Mouse (Mus musculus) liver, embryonic 16.5 days (tissue): ENCODE results near the gene Il17re. TPM values are rescaled to one million over a fixed set of nuclear protein-coding genes. Genes with fewer than 3 reads are reported as not detected.

Experiments used
- ATAC-seq: fragments of 200-750 bp; cut with Nextera tagmentation; 2 replicates; pipeline ENCODE4 v1.8.0; 2017; ENCODE audit warnings: low read depth, mild to moderate bottlenecking, moderate number of reproducible peaks, moderate library complexity
- H3K27ac ChIP-seq: fragments of 300-500 bp; sonication (generic); 2 replicates; pipeline ENCODE4 v1.5.1; 2014; ENCODE audit warnings: mild to moderate bottlenecking, low read length
- H3K27me3 ChIP-seq: fragments of 300-500 bp; sonication (generic); 2 replicates; pipeline ENCODE4 v1.6.1; 2014; ENCODE audit warnings: low read depth, low read length, mixed read lengths; ENCODE audit not compliant: control insufficient read depth, insufficient read depth
- H3K36me3 ChIP-seq: fragments of 300-500 bp; sonication (generic); 2 replicates; pipeline ENCODE4 v1.6.1; 2014; ENCODE audit warnings: mild to moderate bottlenecking; ENCODE audit not compliant: control insufficient read depth, insufficient read depth
- H3K4me1 ChIP-seq: fragments of 300-500 bp; sonication (generic); 2 replicates; pipeline ENCODE4 v1.6.1; 2014; ENCODE audit warnings: low read depth, low read length, mixed read lengths; ENCODE audit not compliant: control insufficient read depth
- H3K4me2 ChIP-seq: fragments of 300-500 bp; sonication (generic); 2 replicates; pipeline ENCODE4 v1.6.1; 2014; ENCODE audit warnings: low read depth, low read length, mixed read lengths
- H3K4me3 ChIP-seq: fragments of 300-500 bp; sonication (generic); 2 replicates; pipeline ENCODE4 v1.5.1; 2014; ENCODE audit warnings: low read depth, mild to moderate bottlenecking, low read length
- H3K9ac ChIP-seq: fragments of 300-500 bp; sonication (generic); 2 replicates; pipeline ENCODE4 v1.6.1; 2014; ENCODE audit warnings: low read depth, low read length
- H3K9me3 ChIP-seq: fragments of 300-500 bp; sonication (generic); replicated peaks from 2 replicates; pipeline ENCODE4 v1.6.1; 2016; ENCODE audit warnings: low read length; ENCODE audit not compliant: control insufficient read depth
- WGBS: fragments of 180-500 bp; shearing (Covaris S2); extraction: QIAGEN DNeasy Blood & Tissue Kit; methylation state at CpG from one replicate; pipeline ENCODE4 v1.1.7; 2014; ENCODE audit not compliant: insufficient replicate concordance; 5-methylcytosine and 5-hydroxymethylcytosine counted together
- polyA plus RNA-seq: library from polyadenylated mRNA; unstranded; fragments of >200 nt; fragmentation: Nextera tagmentation; extraction: Ambion mirVana; gene quantifications from 2 replicates; pipeline ENCODE4 v1.2.1, GENCODE M21; 2015

Il17re gene
- polyA plus RNA-seq, 1 experiment from 2014 or later, result 0.33 TPM

GRCm38 (mm10) chr6:113458635-113459034 lies 351 bp downstream of the Il17re start:
- H3K27me3 ChIP-seq, result no peaks in the 10 kb centered on the region
- H3K36me3 ChIP-seq, result no peaks in the 10 kb centered on the region
- no peak overlapping the region for H3K4me3 ChIP-seq
- 54% methylated on average over 10 of the region's 10 CpGs for WGBS
- no peak overlapping the region for H3K4me2 ChIP-seq
- no peaks in the 10 kb centered on the region for H3K4me1 ChIP-seq
- H3K9me3 ChIP-seq, result no peaks in the 10 kb centered on the region
- H3K27ac ChIP-seq, result no peak overlapping the region
- H3K9ac ChIP-seq, result no peak overlapping the region
- ATAC-seq, result no peak

DNA sequence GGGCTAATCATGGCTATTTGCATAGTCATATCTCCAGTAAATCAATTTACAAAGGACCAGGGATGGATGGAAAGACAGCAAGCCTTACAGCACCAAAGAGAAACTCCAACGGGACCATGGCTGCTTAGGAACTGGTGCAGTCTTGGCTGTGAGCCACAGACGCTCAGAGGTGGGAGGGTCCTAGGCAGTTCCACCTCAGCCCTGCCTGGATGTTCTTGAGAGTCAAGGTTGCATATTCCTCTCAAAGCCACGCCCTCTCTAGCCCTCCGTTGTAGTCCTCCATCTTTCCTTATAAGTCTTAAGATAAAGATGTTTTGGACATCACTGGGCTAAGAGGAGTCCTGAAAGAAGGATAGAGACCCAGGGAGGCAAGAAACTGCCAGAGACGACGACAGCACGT lies 5.8 kb downstream of the Il17re start:
- H3K9me3 ChIP-seq, result no peaks in the 10 kb centered on the region
- no peaks in the 10 kb centered on the region for H3K36me3 ChIP-seq
- H3K4me1 ChIP-seq, result no peaks in the 10 kb centered on the region; the same call in none of the 2 replicates
- no peak overlapping the region for H3K4me3 ChIP-seq
- ATAC-seq, result no peak
- 54% methylated on average over 7 of the region's 7 CpGs for WGBS
- H3K27ac ChIP-seq, result no peak overlapping the region
- H3K27me3 ChIP-seq, result no peaks in the 10 kb centered on the region
- H3K4me2 ChIP-seq, result no peak overlapping the region
- no peak overlapping the region for H3K9ac ChIP-seq

- ATAC-seq, result no peak
- peaks cover 13% of the 10 kb centered on the region for H3K27me3 ChIP-seq
- no peaks in the 10 kb centered on the region for H3K9me3 ChIP-seq
- no peak overlapping the region for H3K4me2 ChIP-seq
- WGBS, result 57% methylated on average over 5 of the region's 5 CpGs
- H3K36me3 ChIP-seq, result no peaks in the 10 kb centered on the region
- H3K4me3 ChIP-seq, result no peak overlapping the region
- peaks cover 8% of the 10 kb centered on the region for H3K4me1 ChIP-seq
- no peak overlapping the region for H3K9ac ChIP-seq
- no peak overlapping the region for H3K27ac ChIP-seq
Measured at GRCm38 (mm10) chr6:113465602-113466001, 7.3 kb downstream of the Il17re start.

DNA sequence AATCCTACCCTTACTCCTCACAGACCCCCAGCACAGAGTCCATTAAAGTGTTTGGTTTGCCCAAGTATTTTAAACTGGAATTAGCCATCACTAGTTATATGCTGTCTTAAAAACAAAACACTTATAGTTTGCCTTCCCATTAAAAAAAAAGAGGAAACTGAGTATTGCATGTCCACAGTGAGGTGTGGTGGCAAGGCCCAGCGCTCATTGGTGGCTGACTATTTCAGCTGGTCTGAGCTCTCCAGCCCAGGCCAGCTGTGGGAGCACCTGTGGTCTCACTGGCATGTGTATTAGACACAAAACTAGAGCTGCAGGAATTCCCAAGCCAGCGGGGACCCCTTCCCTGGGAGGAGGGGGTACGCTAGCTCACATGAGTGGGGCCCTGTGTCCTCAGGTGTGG lies 10.2 kb downstream of the Il17re start:
- 70% methylated on average over 3 of the region's 3 CpGs for WGBS
- no peaks in the 10 kb centered on the region for H3K36me3 ChIP-seq
- no peak overlapping the region for H3K27ac ChIP-seq
- ATAC-seq, result no peak
- no peak overlapping the region for H3K4me3 ChIP-seq
- H3K27me3 ChIP-seq, result peaks cover 20% of the 10 kb centered on the region
- no peak overlapping the region; the same call in 1 of the 2 replicates for H3K9ac ChIP-seq
- no peaks in the 10 kb centered on the region for H3K9me3 ChIP-seq
- no peak overlapping the region for H3K4me2 ChIP-seq
- peaks cover 8% of the 10 kb centered on the region for H3K4me1 ChIP-seq

DNA sequence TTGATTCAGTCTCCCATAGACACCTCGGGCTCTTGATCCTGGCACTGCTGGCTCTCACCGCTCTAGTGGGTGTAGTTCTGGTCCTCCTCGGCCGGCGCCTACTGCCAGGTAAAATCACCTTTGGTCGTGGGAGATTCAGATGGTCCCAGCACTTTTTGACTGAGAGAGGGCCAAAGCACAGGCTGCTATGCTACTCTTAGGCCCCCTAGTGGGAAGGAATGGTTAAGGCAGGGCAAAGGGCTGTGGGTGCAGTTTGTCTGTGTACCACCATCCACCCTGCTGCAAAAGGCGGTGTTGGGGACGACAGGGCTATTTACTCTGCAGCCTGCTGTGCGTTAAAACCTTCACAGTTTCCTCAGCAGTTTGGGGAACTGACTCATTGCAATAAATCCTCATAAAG lies 10.7 kb downstream of the Il17re start:
- Histone ChIP-seq H3K36me3 (no peaks in the 10 kb centered on the region), H3K9ac (peak overlapping the region; percentile 5; the same call in 1 of the 2 replicates), H3K27me3 (peaks cover 20% of the 10 kb centered on the region)

DNA sequence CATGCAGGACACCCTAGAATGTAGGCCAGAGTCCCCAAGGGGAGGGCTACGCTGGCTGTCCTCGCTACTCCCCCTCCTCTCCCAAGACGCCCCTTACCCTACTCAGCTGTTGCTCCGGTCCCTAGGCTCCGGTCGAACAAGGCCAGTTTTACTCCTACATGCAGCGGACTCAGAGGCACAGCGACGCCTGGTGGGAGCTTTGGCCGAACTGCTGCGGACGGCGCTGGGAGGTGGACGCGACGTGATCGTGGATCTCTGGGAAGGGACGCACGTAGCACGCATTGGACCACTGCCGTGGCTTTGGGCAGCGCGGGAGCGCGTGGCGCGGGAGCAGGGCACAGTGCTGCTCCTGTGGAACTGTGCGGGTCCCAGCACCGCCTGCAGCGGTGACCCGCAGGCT lies 11.1 kb downstream of the Il17re start:
- peaks cover 8% of the 10 kb centered on the region for H3K4me1 ChIP-seq
- ATAC-seq, result peak; percentile 68
- peak overlapping the region; percentile 31; the same call in 1 of the 2 replicates for H3K9ac ChIP-seq
- peak overlapping the region; percentile 47 for H3K4me3 ChIP-seq
- no peaks in the 10 kb centered on the region for H3K36me3 ChIP-seq
- H3K4me2 ChIP-seq, result peak overlapping the region; percentile 61
- no peak overlapping the region for H3K27ac ChIP-seq
- H3K9me3 ChIP-seq, result no peaks in the 10 kb centered on the region
- H3K27me3 ChIP-seq, result peaks cover 20% of the 10 kb centered on the region
- 2% methylated on average over 31 of the region's 31 CpGs for WGBS

More for the DNA sequence above, 10.7 kb downstream of the Il17re start:
- peaks cover 8% of the 10 kb centered on the region for H3K4me1 ChIP-seq
- peak overlapping the region; percentile 61 for H3K4me2 ChIP-seq
- no peak overlapping the region for H3K27ac ChIP-seq
- 0 out of 2 replicates have a peak, but pooled peaks have one; percentile 47 for ATAC-seq
- no peaks in the 10 kb centered on the region for H3K9me3 ChIP-seq
- WGBS, result 2% methylated on average over 9 of the region's 9 CpGs
- peak overlapping the region; percentile 47 for H3K4me3 ChIP-seq

GRCm38 (mm10) chr6:113471297-113471936 lies 13.1 kb downstream of the Il17re start, which contains the start of gene Il17rc:
Il17rc (plus strand) TSS chr6:113471427.
- no peak within 1 kb of the TSS; the same call in 1 of the 2 replicates for H3K9ac ChIP-seq
- peak within 1 kb of the TSS; percentile 53 for H3K4me2 ChIP-seq
- H3K4me3 ChIP-seq, result peak within 1 kb of the TSS; percentile 42
- peaks cover 8% of the 10 kb centered on the region for H3K4me1 ChIP-seq
- H3K27ac ChIP-seq, result no peak within 1 kb of the TSS
- WGBS, result 39% methylated on average over 12 of the region's 12 CpGs
- H3K27me3 ChIP-seq, result peaks cover 20% of the 10 kb centered on the region
- H3K9me3 ChIP-seq, result no peaks in the 10 kb centered on the region
- peak; percentile 60 for ATAC-seq
- H3K36me3 ChIP-seq, result no peaks in the 10 kb centered on the region

- no peak for ATAC-seq
- WGBS, result 71% methylated on average over 10 of the region's 10 CpGs
- H3K27ac ChIP-seq, result no peak overlapping the region
- H3K9me3 ChIP-seq, result no peaks in the 10 kb centered on the region
- H3K4me2 ChIP-seq, result peak overlapping the region; percentile 53; the same call in 1 of the 2 replicates
- H3K27me3 ChIP-seq, result peaks cover 20% of the 10 kb centered on the region
- peaks cover 8% of the 10 kb centered on the region for H3K4me1 ChIP-seq
- H3K36me3 ChIP-seq, result no peaks in the 10 kb centered on the region
- no peak overlapping the region for H3K9ac ChIP-seq
- H3K4me3 ChIP-seq, result no peak overlapping the region
Measured at GRCm38 (mm10) chr6:113472061-113472460, 13.8 kb downstream of the Il17re start.

DNA sequence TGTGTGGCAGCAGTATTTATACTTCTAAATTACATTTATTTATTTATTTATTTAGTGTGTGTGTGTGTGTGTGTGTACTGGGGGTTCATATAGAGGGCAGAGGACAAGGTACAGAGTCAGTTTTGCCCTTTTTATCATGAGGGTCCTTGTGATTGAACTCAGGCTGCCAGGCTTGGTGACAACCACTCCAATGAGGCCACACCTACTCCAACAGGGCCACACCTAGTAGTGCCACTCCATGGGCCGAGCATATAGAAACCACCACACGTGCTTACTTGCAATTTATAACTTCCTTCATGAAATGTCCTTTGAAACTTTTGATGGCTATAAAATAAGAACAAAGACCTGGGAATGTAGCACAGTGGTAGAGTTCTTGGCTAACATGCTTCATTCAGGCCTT lies 15.0 kb downstream of the Il17re start:
- no peak for ATAC-seq
- Histone ChIP-seq H3K4me2 (no peak overlapping the region), H3K27me3 (peaks cover 20% of the 10 kb centered on the region), H3K27ac (no peak overlapping the region), H3K4me3 (no peak overlapping the region), H3K4me1 (peaks cover 8% of the 10 kb centered on the region), H3K36me3 (no peaks in the 10 kb centered on the region), H3K9ac (no peak overlapping the region), H3K9me3 (no peaks in the 10 kb centered on the region)
- 17% methylated on average over 2 of the region's 2 CpGs for WGBS
